Comparison of ENCODE assay signal across 8 mouse cellular contexts in genomic region chr1:172147835-172148278, GRCm38 (mm10). TPM values are rescaled to one million over a fixed set of nuclear protein-coding genes. Genes with fewer than 3 reads are reported as not detected.
A peak's percentile ranks its signal among the peaks of the same experiment; 100 is the strongest.
DNase-seq lines count a peak whose midpoint lies in the region; ATAC-seq and TF ChIP-seq lines count a peak whose summit lies in the region.

Gene Dcaf8, plus strand, starts transcription at chr1:172148084.

- H3K36me3 ChIP-seq in kidney, embryonic 14.5 days (ENCODE audit: control insufficient read depth, insufficient read depth, low read length), result peaks cover 13% of the 10 kb centered on the region; the same call in 1 of the 2 replicates
- peaks cover 17% of the 10 kb centered on the region for H3K36me3 ChIP-seq in limb, embryonic 15.5 days

- TF ChIP-seq CTCF in bone marrow macrophage, adult 2 months (IDR thresholded peaks at IDR 0.05; ENCODE audit: low read depth, low read length), result no peak
- no peak for TF ChIP-seq CTCF in embryonic fibroblast, embryonic 13.5 days (IDR thresholded peaks at IDR 0.05; ENCODE audit: borderline replicate concordance, insufficient read depth, low read length)

- H3K27me3 ChIP-seq in kidney, embryonic 14.5 days (ENCODE audit: control insufficient read depth, insufficient read depth, low read length), result no peaks in the 10 kb centered on the region
- H3K27me3 ChIP-seq in limb, embryonic 15.5 days, result no peaks in the 10 kb centered on the region

- TF ChIP-seq POLR2A in bone marrow macrophage, adult 2 months (IDR thresholded peaks at IDR 0.05; ENCODE audit: borderline replicate concordance, low read depth, low read length), result no peak
- TF ChIP-seq POLR2A in embryonic fibroblast, embryonic 13.5 days (IDR thresholded peaks at IDR 0.05; ENCODE audit: low read depth, low read length), result peak; percentile 93

- peak within 1 kb of the TSS; percentile 84 for H3K27ac ChIP-seq in bone marrow macrophage, adult 2 months (ENCODE audit: insufficient read depth, low read depth, low read length)
- H3K27ac ChIP-seq in embryonic fibroblast, embryonic 13.5 days (ENCODE audit: insufficient read depth, low read length), result peak within 1 kb of the TSS; percentile 88
- peak within 1 kb of the TSS; percentile 96 for H3K27ac ChIP-seq in kidney, embryonic 14.5 days (ENCODE audit: low read depth, low read length)
- peak within 1 kb of the TSS; percentile 96 for H3K27ac ChIP-seq in limb, embryonic 15.5 days

- no peaks in the 10 kb centered on the region for H3K9me3 ChIP-seq in kidney, embryonic 14.5 days (ENCODE audit: control insufficient read depth, low read length)
- no peaks in the 10 kb centered on the region for H3K9me3 ChIP-seq in limb, embryonic 15.5 days

- H3K4me3 ChIP-seq in bone marrow macrophage, adult 2 months (ENCODE audit: insufficient read depth, low read length), result peak within 1 kb of the TSS; percentile 71
- H3K4me3 ChIP-seq in embryonic fibroblast, embryonic 13.5 days (ENCODE audit: insufficient read depth, low read length), result peak within 1 kb of the TSS; percentile 91
- peak within 1 kb of the TSS; percentile 97 for H3K4me3 ChIP-seq in kidney, embryonic 14.5 days (ENCODE audit: low read length)
- peak within 1 kb of the TSS; percentile 89 for H3K4me3 ChIP-seq in limb, embryonic 15.5 days

- peak within 1 kb of the TSS; percentile 76 for H3K4me2 ChIP-seq in kidney, embryonic 14.5 days (replicated peaks; ENCODE audit: low read depth, low read length)
- H3K4me2 ChIP-seq in limb, embryonic 15.5 days, result peak within 1 kb of the TSS; percentile 58

- peak; percentile 99 for ATAC-seq in kidney, embryonic 14.5 days (ENCODE audit: low FRiP score, low TSS enrichment)
- peak; percentile 99 for ATAC-seq in limb, embryonic 15.5 days (ENCODE audit: insufficient number of reproducible peaks, low FRiP score, low TSS enrichment, low read depth)

- peaks cover 10% of the 10 kb centered on the region for H3K4me1 ChIP-seq in bone marrow macrophage, adult 2 months (ENCODE audit: control insufficient read depth, insufficient read depth, low read length)
- H3K4me1 ChIP-seq in embryonic fibroblast, embryonic 13.5 days (ENCODE audit: control insufficient read depth, insufficient read depth, low read length), result no peaks in the 10 kb centered on the region; the same call in 1 of the 2 replicates
- H3K4me1 ChIP-seq in kidney, embryonic 14.5 days (ENCODE audit: control insufficient read depth, insufficient read depth, low read length), result no peaks in the 10 kb centered on the region; the same call in 1 of the 2 replicates
- peaks cover 15% of the 10 kb centered on the region; the same call in 1 of the 2 replicates for H3K4me1 ChIP-seq in limb, embryonic 15.5 days

- peak within 1 kb of the TSS; percentile 99 for H3K9ac ChIP-seq in kidney, embryonic 14.5 days (ENCODE audit: low read depth, low read length)
- H3K9ac ChIP-seq in limb, embryonic 15.5 days, result peak within 1 kb of the TSS; percentile 99

- DNase-seq in A20 (ENCODE audit: low read depth, low spot score), result peak; percentile 97
- peak; percentile 98 for DNase-seq in heart, adult 9 months (ENCODE audit: low spot score in 2 of 2)
- DNase-seq in monocyte, adult 2 months (ENCODE audit: low read depth in 1 of 2, low spot score in 2 of 2), result peak; percentile 94 to 96
- DNase-seq in spleen, postnatal 36 days (ENCODE audit: low spot score in 2 of 2), result peak; percentile 99

- WGBS in kidney, embryonic 14.5 days, result under 1% methylated on average over 41 of the region's 42 CpGs
- under 1% methylated on average over 41 of the region's 42 CpGs for WGBS in limb, embryonic 15.5 days

RNA-seq across cellular contexts. Expression of gene Dcaf8, which starts in this region (rescaled TPM):
- 73.2 and 78.3 TPM in 2 replicates for polyA plus RNA-seq in bone marrow macrophage, adult 2 months (2012; ENCODE audit: insufficient read depth, insufficient read length, missing spikeins)
- 73.1 and 83.4 TPM in 2 replicates for polyA plus RNA-seq in embryonic fibroblast, embryonic 13.5 days (2011; ENCODE audit: insufficient read length, low read depth, missing spikeins)
- 78.3 and 114 TPM in 2 replicates for polyA plus RNA-seq in kidney, embryonic 14.5 days (2014; fragmentation: Nextera tagmentation; extraction: Ambion mirVana)
- 134 and 143 TPM in 2 replicates for polyA plus RNA-seq in limb, embryonic 15.5 days (2015; fragmentation: Nextera tagmentation; extraction: Ambion mirVana)

Comparison
In these comparisons a context has a peak if more than half of its experiments do, and no peak if none do; other contexts are left out.
1. Peak in every context shown above with its lines: DNase-seq, ATAC-seq, H3K4me3 ChIP-seq and H3K27ac ChIP-seq.